Mouse (Mus musculus) heart, postnatal 10 days (tissue): ENCODE measurements around the gene Dazap1. TPM values are rescaled to one million over a fixed set of nuclear protein-coding genes. Genes with fewer than 3 reads are reported as not detected.

Experiments used
- DNase-seq, 2 experiments: peaks; one replicate each; pipeline ENCODE4 v3.0.0; 2021
- intact Hi-C: fragments of 180-260 bp; cut with DNase I; formaldehyde crosslinking; loops from one replicate; pipeline ENCODE4 v1.15.1; 2025
- total RNA-seq, 2 experiments: library from RNA; stranded (reverse); gene quantifications; 2 replicates each; pipeline ENCODE4 v1.2.3; 2021

Dazap1 gene
- total RNA-seq, 2 experiments from 2014 or later = 86.4 to 95.4 TPM

GRCm38 (mm10) chr10:80295618-80296425 lies 34.5 kb downstream of the Dazap1 start, which contains the start of gene Apc2:
TSS of gene Apc2 (plus strand) at chr10:80295977.
- intact Hi-C loops = loop anchor here (1.0 to 2.0 kb wide), 2 partner anchors 52 to 79 kb away; partner anchors contain the start of gene Adamtsl5
- DNase-seq = peak; percentile 81 to 84

DNA sequence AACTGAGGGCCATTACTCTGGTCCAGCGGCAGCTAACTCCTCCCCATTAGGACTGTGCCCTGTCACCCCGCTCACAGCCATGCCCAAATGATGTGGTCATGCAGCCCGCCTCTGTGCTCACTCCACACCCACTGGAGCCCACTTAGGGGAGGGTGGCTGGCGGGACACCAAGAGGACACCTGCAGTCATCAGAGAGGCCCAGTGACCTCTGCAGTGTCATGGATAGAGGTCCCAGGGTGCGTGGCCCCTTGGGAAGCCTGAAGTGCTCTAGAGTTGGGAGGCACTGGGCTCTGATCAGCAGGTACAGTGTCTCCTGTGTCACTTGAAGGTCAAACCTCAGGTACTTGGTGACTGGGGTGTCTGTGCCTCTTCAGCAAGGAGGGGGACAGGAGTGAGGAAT lies 35.5 kb downstream of the Dazap1 start:
- DNase-seq = no peak
- intact Hi-C loops = no loop called here

DNA sequence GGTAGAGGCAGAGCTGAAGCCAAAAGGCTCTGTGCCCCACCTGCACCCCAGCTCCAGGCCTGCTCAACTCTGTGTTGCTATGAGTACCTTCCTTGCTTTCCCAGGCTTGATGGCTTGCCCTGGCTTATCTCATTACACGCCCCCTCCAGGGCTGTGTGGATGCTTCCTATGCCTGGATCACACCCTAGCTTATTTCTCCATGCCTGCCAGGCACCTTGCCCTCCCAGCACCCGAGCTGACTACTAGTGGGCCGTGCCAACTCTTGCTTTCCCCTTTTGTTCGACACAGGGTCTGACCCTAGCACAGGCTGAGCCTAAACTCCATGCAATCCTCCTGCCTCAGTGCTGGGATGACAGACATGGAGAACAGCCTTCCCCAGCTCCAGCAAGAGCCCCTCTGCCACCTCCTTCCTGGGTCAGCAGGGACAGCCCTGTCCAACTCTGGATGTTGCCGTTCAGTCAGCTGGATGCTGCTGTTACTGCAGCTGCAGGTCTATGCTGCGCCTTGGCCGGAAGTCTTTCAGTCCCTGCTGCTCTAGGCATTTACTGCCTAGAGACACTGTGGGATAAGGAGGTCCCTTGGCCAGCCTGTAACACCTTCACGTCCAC lies 36.3 kb downstream of the Dazap1 start:
- intact Hi-C loops = no loop called here
- no peak for DNase-seq

GRCm38 (mm10) chr10:80298571-80299281 lies 37.4 kb downstream of the Dazap1 start:
- peak; percentile 66 to 72 for DNase-seq
- intact Hi-C loops = no loop called here

- no peak for DNase-seq
- intact Hi-C loops = no loop called here
Observed at GRCm38 (mm10) chr10:80299301-80299700, 38.0 kb downstream of the Dazap1 start.

- intact Hi-C loops = loop anchor here (10.0 kb wide), 1 partner anchor 235 kb away; the partner anchor contains the start of gene Atp8b3
- no peak for DNase-seq
Observed at GRCm38 (mm10) chr10:80299824-80300223, 38.5 kb downstream of the Dazap1 start.

- intact Hi-C loops = loop anchor here (10.0 kb wide), 1 partner anchor 234 kb away; the partner anchor contains the start of gene Atp8b3
- no peak for DNase-seq
Observed at GRCm38 (mm10) chr10:80300672-80301181, 39.4 kb downstream of the Dazap1 start.

DNA sequence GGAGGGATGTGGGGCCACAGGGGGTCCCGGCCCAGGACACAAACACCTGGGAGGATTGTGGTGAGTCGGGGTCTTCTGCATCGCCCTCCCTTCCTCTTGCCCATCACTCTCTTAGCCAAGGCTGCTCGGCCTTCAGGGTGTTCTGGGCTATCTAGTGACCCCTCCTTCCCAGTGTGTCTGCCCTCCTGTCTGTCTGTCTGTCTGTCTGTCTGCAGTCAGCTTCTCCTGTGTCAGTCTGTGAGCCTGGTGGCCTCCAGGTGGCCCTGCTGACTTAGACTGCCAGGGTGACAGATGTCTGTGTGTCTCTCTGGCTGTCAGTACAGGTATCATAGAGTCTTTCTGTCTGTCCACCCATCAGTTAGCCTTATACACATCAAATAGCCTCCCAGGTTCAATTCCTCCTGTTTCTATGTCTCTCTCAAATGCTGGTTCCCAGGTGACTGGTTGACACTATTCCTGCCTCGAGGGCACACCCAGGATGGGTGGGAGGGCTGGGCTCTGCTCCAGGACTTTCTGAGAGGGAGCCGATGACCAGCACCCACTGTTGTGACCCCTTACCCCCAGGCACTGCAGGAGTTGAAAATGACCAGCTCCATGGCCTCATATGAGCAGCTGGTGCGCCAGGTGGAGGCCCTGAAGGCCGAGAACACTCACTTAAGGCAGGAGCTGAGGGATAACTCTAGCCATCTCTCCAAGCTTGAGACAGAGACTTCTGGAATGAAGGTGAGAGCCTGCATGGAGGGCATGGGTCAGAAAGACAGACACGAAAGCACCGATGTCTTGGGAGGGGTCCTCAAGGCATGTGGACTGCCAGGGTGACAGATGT lies 40.2 kb downstream of the Dazap1 start:
- DNase-seq = no peak
- intact Hi-C loops = loop anchor here (10.0 kb wide), 1 partner anchor 233 kb away; the partner anchor contains the start of gene Atp8b3

- intact Hi-C loops = loop anchor here (10.0 kb wide), 1 partner anchor 233 kb away; the partner anchor contains the start of gene Atp8b3
- DNase-seq = no peak
Observed at GRCm38 (mm10) chr10:80302082-80302355, 40.7 kb downstream of the Dazap1 start.

DNA sequence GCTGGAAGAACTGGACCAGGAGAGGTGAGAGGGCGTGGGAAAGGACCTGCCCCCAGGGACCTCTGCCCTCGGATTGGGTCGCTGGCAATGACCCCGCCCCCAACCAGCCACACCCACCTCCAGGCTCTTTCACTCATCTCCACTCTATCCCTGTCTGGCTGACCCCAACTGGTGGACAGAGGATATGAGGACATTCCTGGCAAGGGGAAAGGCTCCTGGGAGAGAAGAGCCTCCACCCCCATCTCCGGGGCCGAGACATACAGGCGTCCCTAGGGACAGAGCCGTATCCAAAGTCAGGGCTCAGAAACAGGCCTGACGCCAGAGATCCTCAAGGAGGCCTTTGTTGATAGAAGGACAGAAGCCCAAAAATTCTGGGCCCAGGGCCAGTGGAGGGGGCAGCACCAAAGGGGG lies 41.2 kb downstream of the Dazap1 start:
- peak; percentile 87 to 88 for DNase-seq
- intact Hi-C loops = loop anchor here (10.0 kb wide), 1 partner anchor 232 kb away; the partner anchor contains the start of gene Atp8b3

GRCm38 (mm10) chr10:80304458-80304857 lies 43.2 kb downstream of the Dazap1 start:
- no peak for DNase-seq
- intact Hi-C loops = loop anchor here (10.0 kb wide), 1 partner anchor 230 kb away; the partner anchor contains the start of gene Atp8b3

GRCm38 (mm10) chr10:80304862-80305261 lies 43.6 kb downstream of the Dazap1 start:
- intact Hi-C loops = loop anchor here (10.0 kb wide), 1 partner anchor 230 kb away; the partner anchor contains the start of gene Atp8b3

GRCm38 (mm10) chr10:80311560-80311959 lies 50.3 kb downstream of the Dazap1 start:
- intact Hi-C loops = no loop called here
- DNase-seq = no peak

More at GRCm38 (mm10) chr10:80304862-80305261, 43.6 kb downstream of the Dazap1 start:
- DNase-seq = no peak

DNA sequence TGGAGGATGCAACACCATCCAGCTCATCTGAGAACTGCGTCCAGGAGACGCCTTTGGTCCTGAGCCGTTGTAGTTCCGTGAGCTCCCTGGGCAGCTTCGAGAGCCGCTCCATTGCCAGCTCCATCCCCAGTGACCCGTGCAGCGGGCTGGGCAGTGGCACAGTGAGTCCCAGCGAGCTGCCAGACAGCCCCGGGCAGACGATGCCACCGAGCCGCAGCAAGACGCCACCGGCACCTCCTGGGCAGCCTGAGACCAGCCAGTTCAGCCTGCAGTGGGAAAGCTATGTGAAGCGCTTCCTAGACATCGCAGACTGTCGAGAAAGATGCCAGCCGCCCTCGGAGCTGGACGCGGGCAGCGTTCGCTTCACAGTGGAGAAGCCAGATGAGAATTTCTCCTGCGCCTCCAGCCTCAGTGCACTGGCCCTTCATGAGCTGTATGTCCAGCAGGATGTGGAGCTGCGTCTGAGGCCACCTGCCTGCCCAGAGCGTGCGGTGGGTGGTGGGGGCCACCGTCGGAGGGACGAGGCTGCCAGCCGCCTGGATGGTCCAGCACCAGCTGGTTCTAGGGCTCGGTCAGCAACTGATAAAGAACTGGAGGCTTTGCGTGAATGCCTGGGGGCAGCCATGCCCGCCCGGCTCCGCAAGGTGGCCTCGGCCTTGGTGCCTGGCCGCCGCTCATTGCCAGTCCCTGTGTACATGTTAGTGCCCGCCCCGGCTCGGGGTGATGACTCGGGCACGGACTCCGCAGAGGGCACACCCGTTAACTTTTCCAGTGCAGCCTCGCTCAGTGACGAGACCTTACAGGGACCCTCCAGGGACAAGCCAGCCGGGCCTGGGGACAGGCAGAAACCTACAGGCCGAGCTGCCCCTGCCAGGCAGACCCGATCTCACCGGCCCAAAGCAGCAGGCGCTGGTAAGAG lies 51.6 kb downstream of the Dazap1 start:
- intact Hi-C loops = no loop called here
- DNase-seq = no peak

DNA sequence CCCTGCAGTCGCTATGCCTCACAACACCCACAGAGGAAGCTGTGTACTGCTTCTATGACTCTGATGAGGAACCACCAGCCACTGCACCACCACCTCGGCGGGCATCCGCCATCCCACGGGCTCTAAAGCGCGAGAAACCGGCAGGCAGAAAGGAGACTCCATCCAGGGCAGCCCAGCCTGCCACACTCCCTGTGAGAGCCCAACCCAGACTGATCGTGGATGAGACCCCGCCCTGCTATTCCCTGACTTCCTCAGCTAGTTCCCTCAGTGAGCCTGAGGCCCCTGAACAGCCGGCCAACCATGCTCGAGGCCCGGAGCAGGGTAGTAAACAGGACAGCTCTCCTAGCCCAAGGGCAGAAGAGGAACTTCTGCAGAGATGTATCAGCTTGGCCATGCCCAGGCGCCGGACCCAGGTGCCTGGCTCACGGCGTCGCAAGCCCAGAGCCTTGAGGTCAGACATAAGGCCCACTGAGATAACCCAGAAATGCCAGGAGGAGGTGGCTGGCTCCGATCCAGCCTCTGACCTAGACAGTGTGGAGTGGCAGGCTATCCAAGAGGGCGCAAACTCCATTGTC lies 52.4 kb downstream of the Dazap1 start:
- intact Hi-C loops = no loop called here
- peak in 1 of 2 experiments; percentile 50 for DNase-seq

DNA sequence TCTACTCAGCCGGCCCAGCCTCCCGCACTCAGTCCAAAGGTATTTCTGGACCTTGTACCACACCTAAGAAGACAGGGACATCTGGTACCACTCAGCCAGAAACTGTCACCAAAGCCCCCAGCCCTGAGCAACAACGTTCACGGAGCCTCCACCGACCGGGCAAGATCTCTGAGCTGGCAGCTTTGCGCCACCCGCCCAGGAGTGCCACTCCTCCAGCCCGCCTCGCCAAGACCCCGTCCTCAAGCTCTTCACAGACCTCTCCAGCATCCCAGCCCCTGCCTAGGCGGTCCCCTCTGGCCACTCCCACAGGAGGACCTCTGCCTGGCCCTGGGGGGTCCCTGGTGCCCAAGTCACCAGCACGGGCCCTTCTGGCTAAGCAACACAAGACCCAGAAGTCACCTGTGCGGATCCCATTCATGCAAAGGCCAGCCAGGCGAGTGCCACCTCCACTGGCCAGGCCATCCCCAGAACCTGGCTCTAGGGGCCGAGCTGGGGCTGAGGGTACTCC lies 53.3 kb downstream of the Dazap1 start:
- intact Hi-C loops = no loop called here
- no peak for DNase-seq

DNA sequence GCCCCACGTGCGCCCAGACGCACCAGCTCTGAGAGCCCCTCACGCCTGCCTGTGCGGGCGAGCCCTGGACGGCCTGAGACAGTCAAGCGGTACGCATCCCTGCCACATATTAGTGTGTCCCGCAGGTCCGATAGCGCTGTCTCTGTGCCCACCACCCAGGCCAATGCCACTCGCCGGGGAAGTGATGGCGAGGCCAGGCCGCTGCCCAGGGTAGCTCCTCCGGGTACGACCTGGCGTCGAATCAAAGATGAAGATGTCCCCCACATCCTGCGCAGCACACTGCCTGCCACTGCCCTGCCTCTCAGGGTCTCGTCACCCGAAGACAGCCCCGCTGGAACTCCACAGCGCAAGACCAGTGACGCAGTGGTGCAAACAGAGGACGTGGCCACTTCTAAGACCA lies 54.0 kb downstream of the Dazap1 start:
- no peak for DNase-seq
- intact Hi-C loops = no loop called here

- intact Hi-C loops = no loop called here
Observed at GRCm38 (mm10) chr10:80316359-80316781, 55.1 kb downstream of the Dazap1 start.

More at GRCm38 (mm10) chr10:80316359-80316781, 55.1 kb downstream of the Dazap1 start:
- DNase-seq = peak; percentile 56 to 61
